16 mouse cellular contexts compared by ENCODE assay signal in the genomic region with DNA sequence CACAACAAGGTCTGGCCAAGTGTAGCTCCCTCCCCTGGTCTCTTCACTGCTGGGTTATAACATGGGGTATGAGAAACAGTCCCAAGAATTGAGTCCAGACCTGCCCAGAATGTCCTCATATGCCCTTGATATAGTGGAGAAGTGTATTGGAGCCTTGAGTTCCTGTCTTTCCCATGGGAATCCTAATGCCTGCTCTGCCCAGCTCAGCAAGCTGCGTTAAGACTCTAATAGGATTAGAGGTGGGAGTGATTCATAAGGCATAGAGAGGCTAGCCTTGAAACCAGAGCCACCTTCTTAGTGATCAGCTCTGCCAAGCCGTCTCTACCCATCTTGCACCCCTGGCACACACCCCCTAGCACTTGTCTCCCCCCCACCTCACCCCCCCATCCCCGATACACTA.
"Had no signal": no experiment of that assay in that cellular context is flagged by ENCODE, and none has a peak within 500 bp of the region (broad histone marks: within the 10 kb centered on the region; RNA-seq: fewer than 3 reads in every experiment).

No protein-coding gene starts in this region.

- DNase-seq: kidney, adult 2 months; kidney, postnatal 25 days; liver; liver, embryonic 13.5 days; liver, postnatal 0 days; lung, postnatal 14 days; right cerebral cortex, adult 18-20 months; right cerebral cortex, postnatal 25 days; thymus, postnatal 4 days had no signal

- H3K9me3 ChIP-seq: liver, embryonic 13.5 days; lung, embryonic 15.5 days; megakaryocyte, embryonic 14.5 days; neural tube, embryonic 15.5 days had no signal

- ATAC-seq: intestine, embryonic 16.5 days; liver, postnatal 0 days had no signal

- H3K27ac ChIP-seq: left cerebral cortex, adult 2 months; liver, embryonic 13.5 days; lung, embryonic 15.5 days; macrophage; neural tube, embryonic 15.5 days had no signal

- H3K9ac ChIP-seq: liver, embryonic 13.5 days; liver, postnatal 0 days; lung, embryonic 15.5 days; neural tube, embryonic 15.5 days had no signal

- H3K4me2 ChIP-seq: liver, embryonic 13.5 days; lung, embryonic 15.5 days; neural tube, embryonic 15.5 days had no signal

- H3K27me3 ChIP-seq: liver, embryonic 13.5 days; lung, embryonic 15.5 days; megakaryocyte, embryonic 14.5 days; neural tube, embryonic 15.5 days had no signal

- H3K36me3 ChIP-seq: liver, embryonic 13.5 days; lung, embryonic 15.5 days had no signal

- H3K4me3 ChIP-seq: left cerebral cortex, adult 2 months; liver, embryonic 13.5 days; lung, embryonic 15.5 days; megakaryocyte, embryonic 14.5 days; myocyte; neural tube, embryonic 15.5 days had no signal

- H3K4me1 ChIP-seq: liver, embryonic 13.5 days had no signal
